Mouse (Mus musculus) E14TG2a.4 (cell line): ENCODE measurements around the gene Ube2h.

Experiments used
- CTCF ChIP-seq: conservative IDR thresholded peaks from 2 replicates; pipeline ENCODE4 v1.5.1; 2014; ENCODE audit warnings: low read length
- NANOG ChIP-seq: IDR thresholded peaks from 2 replicates; pipeline ENCODE4 v1.6.1; 2014; ENCODE audit warnings: borderline replicate concordance, low read length, mixed read lengths
- POU5F1 ChIP-seq: IDR thresholded peaks from 2 replicates; pipeline ENCODE4 v1.6.1; 2014; ENCODE audit warnings: low read length, borderline replicate concordance

GRCm38 (mm10) chr6:30245397-30245796 lies 58.9 kb downstream of the Ube2h start:
- TF ChIP-seq CTCF (no peak), POU5F1 (no peak), NANOG (no peak)
